Mouse (Mus musculus): ENCODE results near the gene Ddb2.

- TF ChIP-seq EP300 (IDR thresholded peaks at IDR 0.05; ENCODE audit: insufficient read depth, low read depth, low read length) (no peak), CTCF (IDR thresholded peaks at IDR 0.05) (no peak), POLR2A (IDR thresholded peaks at IDR 0.05; ENCODE audit: insufficient read depth, low read depth, low read length) (no peak)
Measured at GRCm38 (mm10) chr2:91279372-91279755, 42.6 kb upstream of the Ddb2 start.

All from heart, adult 2 months (tissue).